In genomic region chr5:9161456-9162041, GRCm38 (mm10) we compare ENCODE assay signal across 8 mouse cellular contexts. TPM values are rescaled to one million over a fixed set of nuclear protein-coding genes. Genes with fewer than 3 reads are reported as not detected.
DNase-seq lines count a peak whose midpoint lies in the region; ATAC-seq and TF ChIP-seq lines count a peak whose summit lies in the region.

Dmtf1 (minus strand) TSS chr5:9161776.

- TF ChIP-seq CTCF in Patski (IDR thresholded peaks at IDR 0.05), result no peak

- H3K27me3 ChIP-seq in Patski, result no peaks in the 10 kb centered on the region
- no peaks in the 10 kb centered on the region for H3K27me3 ChIP-seq in hindbrain, embryonic 13.5 days

- H3K27ac ChIP-seq in hindbrain, embryonic 13.5 days, result peak within 1 kb of the TSS; percentile 100

- H3K4me1 ChIP-seq in hindbrain, embryonic 13.5 days (replicated peaks), result peaks cover 25% of the 10 kb centered on the region

- in situ Hi-C loops in Patski (cut with MboI; ENCODE audit: low pct_unique_long_range_greater_than_20kb), result no loop called here

- no peaks in the 10 kb centered on the region for H3K9me3 ChIP-seq in hindbrain, embryonic 13.5 days

- peak within 1 kb of the TSS; percentile 95 for H3K9ac ChIP-seq in hindbrain, embryonic 13.5 days

- ATAC-seq in Patski, result peak; percentile 97
- ATAC-seq in hindbrain, embryonic 13.5 days (ENCODE audit: low FRiP score), result peak; percentile 96

- WGBS in hindbrain, embryonic 13.5 days, result under 1% methylated on average over 55 of the region's 64 CpGs

- POLR2A ChIA-PET in Patski (lab: Charles Lee), result interaction anchor here (1.3 kb wide), 1 partner anchor 8 kb away, joined by 3 read pairs; no protein-coding TSS in a partner anchor

- H3K4me2 ChIP-seq in hindbrain, embryonic 13.5 days, result peak within 1 kb of the TSS; percentile 72

- CTCF ChIA-PET in Patski (lab: Charles Lee), result no interaction called here

- H3K4me3 ChIP-seq in hindbrain, embryonic 13.5 days, result peak within 1 kb of the TSS; percentile 94

- H3K36me3 ChIP-seq in hindbrain, embryonic 13.5 days, result no peaks in the 10 kb centered on the region

- peak; percentile 80 for DNase-seq in Patski (ENCODE audit: low read depth, low spot score)
- peak; percentile 92 to 94 for DNase-seq in cerebellum, postnatal 14 days
- peak; percentile 79 to 86 for DNase-seq in frontal cortex, postnatal 14 days (ENCODE audit: low spot score in 2 of 2)
- peak; percentile 82 to 86 for DNase-seq in layer of hippocampus, postnatal 25 days (ENCODE audit: extremely low spot score in 1 of 2, low spot score in 1 of 2)
- DNase-seq in lung, postnatal 25 days (ENCODE audit: low spot score), result peak; percentile 93
- DNase-seq in retina, embryonic 14.5 days (ENCODE audit: low spot score), result peak; percentile 95
- peak; percentile 93 for DNase-seq in thymus, postnatal 4 days

RNA-seq across cellular contexts. Expression of gene Dmtf1, which starts in this region (rescaled TPM):
- polyA plus RNA-seq in Patski (2021), result 38.5 TPM
- 64.8 and 65.7 TPM in 2 replicates for polyA plus RNA-seq in hindbrain, embryonic 13.5 days (2015; fragmentation: Nextera tagmentation; extraction: Ambion mirVana)
- total RNA-seq in layer of hippocampus, postnatal 25 days (2021), result 10 to 100 TPM; 47.0 to 49.8 TPM

Comparison
In these comparisons a context has a peak if more than half of its experiments do, and no peak if none do; other contexts are left out.
1. Peak in every context shown above with its lines: DNase-seq, ATAC-seq, H3K4me3 ChIP-seq and H3K27ac ChIP-seq.